Mouse (Mus musculus) erythroblast, embryonic 14.5 days (primary cell): Measurements from ENCODE around the gene Abhd6. TPM values are rescaled to one million over a fixed set of nuclear protein-coding genes. Genes with fewer than 3 reads are reported as not detected.

Source experiments
- H3K27me3 ChIP-seq: 2 replicates; pipeline ENCODE4 v1.6.1; 2012; ENCODE audit warnings: inconsistent platforms; ENCODE audit not compliant: control insufficient read depth
- H3K36me3 ChIP-seq: 2 replicates; pipeline ENCODE4 v1.6.1; 2012; ENCODE audit warnings: mild to moderate bottlenecking, inconsistent platforms; ENCODE audit not compliant: control insufficient read depth
- H3K4me1 ChIP-seq: 2 replicates; pipeline ENCODE4 v1.6.1; 2012; ENCODE audit warnings: inconsistent platforms; ENCODE audit not compliant: control insufficient read depth
- H3K4me3 ChIP-seq: replicated peaks from 2 replicates; pipeline ENCODE3; 2012; ENCODE audit warnings: moderate library complexity, mild to moderate bottlenecking, inconsistent platforms
- H3K9me3 ChIP-seq: 2 replicates; pipeline ENCODE4 v1.6.1; 2012; ENCODE audit warnings: low read length, inconsistent platforms, mixed read lengths; ENCODE audit not compliant: control insufficient read depth
- GATA1 ChIP-seq: IDR thresholded peaks from 2 replicates; pipeline ENCODE4 v1.6.1; 2012; ENCODE audit warnings: low read length, inconsistent platforms, mixed read lengths
- TAL1 ChIP-seq: IDR thresholded peaks from 3 replicates; pipeline ENCODE4 v1.6.1; 2012; ENCODE audit warnings: low read length, inconsistent platforms, mixed read lengths
- polyA plus RNA-seq: library from polyadenylated mRNA; stranded (reverse); fragments of >175 nt; gene quantifications from 2 replicates; pipeline ENCODE4 v1.2.3, GENCODE M21; 2012

The Abhd6 gene
- polyA plus RNA-seq, 1 experiment: not detected

DNA sequence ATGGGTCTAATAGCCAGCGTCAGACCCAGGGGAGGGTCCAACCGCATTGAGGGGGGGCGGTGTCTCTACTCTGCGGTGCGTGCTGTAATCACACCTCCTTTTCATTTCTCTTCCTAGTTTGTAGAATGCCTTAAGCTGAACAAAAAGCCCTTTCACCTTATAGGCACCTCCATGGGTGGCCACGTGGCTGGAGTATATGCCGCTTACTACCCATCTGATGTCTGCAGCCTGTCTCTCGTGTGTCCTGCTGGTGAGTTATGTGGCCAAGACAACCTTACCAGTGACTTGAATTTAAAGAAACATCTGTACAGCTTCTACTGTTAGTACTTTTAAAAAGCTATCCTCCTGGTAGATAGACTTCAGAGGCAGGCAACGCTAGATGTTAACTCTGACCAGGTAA, 39.9 kb downstream of the Abhd6 start:
- no peaks in the 10 kb centered on the region for H3K4me1 ChIP-seq
- no peaks in the 10 kb centered on the region; the same call in 1 of the 2 replicates for H3K36me3 ChIP-seq
- no peaks in the 10 kb centered on the region for H3K9me3 ChIP-seq
- TF ChIP-seq TAL1: no peak
- no peak for TF ChIP-seq GATA1
- no peak overlapping the region for H3K4me3 ChIP-seq
- no peaks in the 10 kb centered on the region for H3K27me3 ChIP-seq

GRCm38 (mm10) chr14:8044330-8044729, 41.6 kb downstream of the Abhd6 start:
- Histone ChIP-seq H3K36me3 (no peaks in the 10 kb centered on the region; the same call in 1 of the 2 replicates), H3K27me3 (no peaks in the 10 kb centered on the region), H3K4me1 (no peaks in the 10 kb centered on the region), H3K4me3 (no peak overlapping the region), H3K9me3 (no peaks in the 10 kb centered on the region)
- TF ChIP-seq GATA1: no peak
- no peak for TF ChIP-seq TAL1

DNA sequence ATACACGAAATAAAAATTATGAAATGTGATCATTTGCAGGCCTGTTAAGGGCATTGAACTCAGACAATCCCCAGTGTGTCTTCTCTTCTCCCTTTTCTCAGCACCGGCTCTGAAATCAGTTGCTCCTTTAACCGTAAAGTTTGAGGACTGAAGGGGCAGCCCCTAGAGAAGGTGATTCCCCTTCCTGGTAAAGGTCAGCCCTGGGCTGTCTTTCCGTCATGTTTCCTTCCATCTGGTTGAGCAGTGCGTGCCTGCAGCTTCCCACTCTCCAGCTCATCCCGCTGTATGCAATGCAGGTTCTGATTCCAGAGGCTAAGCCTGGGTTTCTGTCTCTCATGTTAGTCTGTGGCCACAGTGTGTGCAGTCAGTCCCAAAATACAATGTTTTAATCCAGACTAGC, 42.1 kb downstream of the Abhd6 start:
- H3K9me3 ChIP-seq: no peaks in the 10 kb centered on the region
- no peaks in the 10 kb centered on the region; the same call in 1 of the 2 replicates for H3K36me3 ChIP-seq
- H3K4me3 ChIP-seq: no peak overlapping the region
- TF ChIP-seq TAL1 (no peak), GATA1 (no peak)
- H3K4me1 ChIP-seq: no peaks in the 10 kb centered on the region
- no peaks in the 10 kb centered on the region for H3K27me3 ChIP-seq

- no peaks in the 10 kb centered on the region for H3K27me3 ChIP-seq
- TF ChIP-seq TAL1: no peak
- H3K9me3 ChIP-seq: no peaks in the 10 kb centered on the region
- no peak overlapping the region for H3K4me3 ChIP-seq
- no peaks in the 10 kb centered on the region for H3K4me1 ChIP-seq
- no peaks in the 10 kb centered on the region; the same call in 1 of the 2 replicates for H3K36me3 ChIP-seq
Observed at GRCm38 (mm10) chr14:8045187-8045846, 42.6 kb downstream of the Abhd6 start.

DNA sequence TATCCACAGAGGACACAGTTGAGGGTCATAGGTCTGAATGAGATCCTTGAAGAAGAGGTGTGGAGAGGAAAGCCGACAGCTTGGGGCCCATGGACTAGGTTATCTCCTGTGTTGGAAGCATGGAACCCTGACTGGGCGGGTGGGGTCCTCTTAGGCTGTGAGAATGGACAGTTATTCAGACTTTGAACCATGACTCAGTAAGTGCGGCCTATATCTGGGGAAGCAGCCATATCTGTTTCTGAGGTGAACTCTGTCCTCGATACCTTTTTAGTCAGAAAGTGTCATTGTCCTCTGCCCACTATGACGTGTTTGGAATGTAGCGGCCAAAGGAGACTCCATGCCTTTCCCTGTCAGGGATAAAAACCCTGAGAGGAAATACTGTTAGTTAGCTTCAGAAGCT, 44.1 kb downstream of the Abhd6 start:
- no peaks in the 10 kb centered on the region; the same call in 1 of the 2 replicates for H3K36me3 ChIP-seq
- H3K4me1 ChIP-seq: no peaks in the 10 kb centered on the region
- H3K27me3 ChIP-seq: no peaks in the 10 kb centered on the region
- no peak overlapping the region for H3K4me3 ChIP-seq
- no peaks in the 10 kb centered on the region for H3K9me3 ChIP-seq
- TF ChIP-seq GATA1 (no peak), TAL1 (no peak)

- no peaks in the 10 kb centered on the region for H3K4me1 ChIP-seq
- no peaks in the 10 kb centered on the region for H3K27me3 ChIP-seq
- H3K4me3 ChIP-seq: no peak overlapping the region
- no peak for TF ChIP-seq TAL1
- TF ChIP-seq GATA1: no peak
- H3K36me3 ChIP-seq: no peaks in the 10 kb centered on the region; the same call in 1 of the 2 replicates
- H3K9me3 ChIP-seq: no peaks in the 10 kb centered on the region
Observed at GRCm38 (mm10) chr14:8049334-8049733, 46.6 kb downstream of the Abhd6 start.

DNA sequence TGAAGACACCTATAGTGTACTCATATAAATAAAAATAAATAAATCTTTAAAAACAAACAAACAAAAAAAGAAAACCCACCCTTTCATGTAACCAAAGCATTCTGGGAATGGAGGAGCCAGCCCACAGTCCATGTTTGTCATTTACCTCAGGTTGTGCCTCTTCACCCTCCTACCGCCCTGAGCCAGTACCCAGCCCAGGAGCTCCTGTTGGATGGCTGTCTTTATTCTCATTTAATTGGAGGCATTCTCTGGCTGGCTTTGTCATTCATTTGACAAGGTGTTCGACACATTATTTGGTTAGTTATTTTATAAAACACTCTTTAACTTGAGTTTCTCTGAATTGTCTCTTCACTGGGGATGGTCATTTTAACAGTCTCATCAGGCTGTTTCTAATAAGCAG, 49.2 kb downstream of the Abhd6 start:
- TF ChIP-seq GATA1 (no peak), TAL1 (no peak)

DNA sequence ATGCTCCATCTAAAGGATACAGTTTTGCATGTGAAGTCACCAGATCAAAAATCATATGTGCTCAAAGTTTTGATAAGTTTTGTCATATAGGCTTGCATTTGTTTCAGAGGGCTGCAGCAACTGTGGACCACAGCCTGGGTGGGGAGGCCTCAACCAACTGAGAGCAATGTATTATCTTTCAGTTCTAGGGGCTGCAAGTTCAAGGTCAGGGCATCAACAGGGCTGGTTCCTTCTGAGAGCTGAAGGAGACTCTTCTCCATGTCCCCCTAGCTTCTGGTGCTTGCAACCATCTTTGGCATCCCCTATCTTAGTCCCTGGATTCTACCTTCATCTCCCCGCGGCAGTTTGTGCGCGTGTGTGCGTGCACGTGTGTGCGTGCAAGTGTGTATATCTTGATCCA, 50.0 kb downstream of the Abhd6 start:
- Histone ChIP-seq H3K4me3 (no peak overlapping the region), H3K36me3 (no peaks in the 10 kb centered on the region; the same call in 1 of the 2 replicates), H3K27me3 (no peaks in the 10 kb centered on the region), H3K9me3 (no peaks in the 10 kb centered on the region), H3K4me1 (no peaks in the 10 kb centered on the region)
- no peak for TF ChIP-seq GATA1
- TF ChIP-seq TAL1: no peak

More for the DNA sequence above, 49.2 kb downstream of the Abhd6 start:
- Histone ChIP-seq H3K36me3 (no peaks in the 10 kb centered on the region; the same call in 1 of the 2 replicates), H3K9me3 (no peaks in the 10 kb centered on the region), H3K27me3 (no peaks in the 10 kb centered on the region), H3K4me3 (no peak overlapping the region), H3K4me1 (no peaks in the 10 kb centered on the region)

- Histone ChIP-seq H3K9me3 (no peaks in the 10 kb centered on the region), H3K27me3 (no peaks in the 10 kb centered on the region), H3K36me3 (no peaks in the 10 kb centered on the region; the same call in 1 of the 2 replicates), H3K4me3 (no peak overlapping the region), H3K4me1 (no peaks in the 10 kb centered on the region)
- TF ChIP-seq GATA1: no peak
- no peak for TF ChIP-seq TAL1
Observed at GRCm38 (mm10) chr14:8054310-8055102, 51.8 kb downstream of the Abhd6 start.
